Mouse (Mus musculus) left cerebral cortex, adult 8-10 months (tissue): ENCODE measurements around the gene Ppp1r35. TPM values are rescaled to one million over a fixed set of nuclear protein-coding genes. Genes with fewer than 3 reads are reported as not detected.

Experiments used
- DNase-seq, 2 experiments: peaks; one replicate each; pipeline ENCODE4 v3.0.0; 2022; ENCODE audit warnings: low spot score in 2 of 2
- total RNA-seq, 4 experiments: library from RNA; stranded (reverse); gene quantifications; 2 replicates each; pipeline ENCODE4 v1.2.4; 2022

The Ppp1r35 gene
- total RNA-seq, 4 experiments from 2014 or later, result 14.5 to 20.2 (median 15.9) TPM

- no peak for DNase-seq
These were observed 27.3 kb upstream of the Ppp1r35 start for GRCm38 (mm10) chr5:137751221-137751887.

- no peak for DNase-seq
These were observed 26.7 kb upstream of the Ppp1r35 start for GRCm38 (mm10) chr5:137751988-137752387.

GRCm38 (mm10) chr5:137753111-137753832 lies 25.4 kb upstream of the Ppp1r35 start:
- no peak for DNase-seq

- DNase-seq, result no peak
These were observed 23.2 kb upstream of the Ppp1r35 start for GRCm38 (mm10) chr5:137755425-137755824.

DNA sequence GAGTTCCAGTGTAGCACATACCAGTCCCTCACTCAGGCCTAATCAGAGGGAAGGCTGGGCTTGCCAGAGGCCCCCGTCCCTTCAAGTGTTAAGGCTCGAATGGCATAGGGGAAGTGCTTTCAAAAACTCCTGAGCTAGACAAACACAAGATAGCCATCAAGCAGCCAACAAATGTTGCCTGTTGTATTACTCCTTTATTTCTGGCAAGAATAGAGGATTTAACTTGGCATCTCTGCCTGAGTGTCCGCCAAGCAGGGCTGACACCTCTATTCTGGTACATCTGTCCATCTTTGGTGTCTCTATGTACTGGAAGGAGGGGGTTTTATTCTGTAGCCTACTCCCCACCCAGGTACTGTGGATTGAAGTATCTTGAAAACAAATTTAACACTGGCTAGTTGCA lies 22.5 kb upstream of the Ppp1r35 start:
- no peak for DNase-seq

GRCm38 (mm10) chr5:137756882-137757661 lies 21.6 kb upstream of the Ppp1r35 start:
- peak; percentile 75 to 89 for DNase-seq

GRCm38 (mm10) chr5:137757887-137758286 lies 20.8 kb upstream of the Ppp1r35 start:
- peak in 1 of 2 experiments; percentile 94 for DNase-seq

GRCm38 (mm10) chr5:137758921-137759534 lies 19.6 kb upstream of the Ppp1r35 start:
- no peak for DNase-seq

- DNase-seq, result peak; percentile 75 to 95
These were observed 18.7 kb upstream of the Ppp1r35 start for GRCm38 (mm10) chr5:137759971-137760412.

GRCm38 (mm10) chr5:137764609-137765340 lies 13.9 kb upstream of the Ppp1r35 start:
- DNase-seq, result no peak

DNA sequence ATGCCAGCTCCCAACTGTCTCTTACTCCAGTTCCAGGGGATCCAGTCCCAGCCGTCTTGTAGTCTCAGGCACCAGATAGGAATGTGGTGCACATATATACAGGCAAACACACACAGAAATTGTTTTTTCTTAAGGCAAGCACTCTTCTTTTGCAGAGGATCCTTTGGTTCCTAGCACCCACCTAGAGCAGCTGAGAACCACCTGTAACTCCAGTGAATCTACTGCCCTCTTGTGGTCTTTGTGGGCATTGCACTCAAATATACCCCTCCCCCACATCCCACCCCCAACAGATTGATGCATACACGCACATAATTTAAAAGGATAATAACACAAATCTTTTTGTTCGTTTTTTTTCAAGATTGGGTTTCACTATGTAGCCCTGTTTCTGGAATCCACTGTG lies 12.4 kb upstream of the Ppp1r35 start:
- DNase-seq, result no peak

DNA sequence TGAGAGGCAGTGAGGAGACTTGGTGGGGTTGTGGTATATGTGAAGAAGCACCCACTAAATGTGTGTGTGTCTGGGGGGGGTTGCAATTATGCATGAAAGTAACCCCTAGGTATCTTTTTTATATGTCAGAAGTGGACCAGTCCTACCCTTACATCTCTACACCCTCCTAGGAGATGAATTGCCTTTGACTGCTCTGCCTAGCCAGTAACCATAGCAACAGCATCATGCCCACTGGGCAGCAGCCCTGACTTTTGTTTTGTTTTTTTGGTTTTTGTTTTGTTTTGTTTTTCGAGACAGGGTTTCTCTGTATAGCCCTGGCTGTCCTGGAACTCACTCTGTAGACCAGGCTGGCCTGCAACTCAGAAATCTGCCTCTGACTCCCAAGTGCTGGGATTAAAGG lies 10.2 kb upstream of the Ppp1r35 start:
- DNase-seq, result no peak

DNA sequence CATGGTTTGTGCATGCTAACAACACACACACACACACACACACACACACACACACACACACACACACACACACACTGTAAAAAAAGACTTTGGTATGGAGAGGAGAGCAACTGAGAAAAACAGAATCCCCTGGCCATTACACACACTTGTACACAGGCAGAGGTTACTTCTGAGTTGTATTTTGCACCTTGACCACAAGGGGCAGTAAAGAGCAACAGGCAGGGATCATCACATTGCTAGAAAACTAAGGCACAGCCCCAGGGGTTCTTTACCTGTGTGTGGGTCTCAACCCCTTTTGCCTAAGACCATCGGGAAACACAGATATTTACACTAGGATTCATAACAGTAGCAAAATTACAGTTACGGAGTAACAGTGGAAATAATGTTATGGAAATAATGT lies 7.9 kb upstream of the Ppp1r35 start:
- no peak for DNase-seq

- DNase-seq, result no peak
These were observed 5.9 kb upstream of the Ppp1r35 start for GRCm38 (mm10) chr5:137772755-137773154.

DNA sequence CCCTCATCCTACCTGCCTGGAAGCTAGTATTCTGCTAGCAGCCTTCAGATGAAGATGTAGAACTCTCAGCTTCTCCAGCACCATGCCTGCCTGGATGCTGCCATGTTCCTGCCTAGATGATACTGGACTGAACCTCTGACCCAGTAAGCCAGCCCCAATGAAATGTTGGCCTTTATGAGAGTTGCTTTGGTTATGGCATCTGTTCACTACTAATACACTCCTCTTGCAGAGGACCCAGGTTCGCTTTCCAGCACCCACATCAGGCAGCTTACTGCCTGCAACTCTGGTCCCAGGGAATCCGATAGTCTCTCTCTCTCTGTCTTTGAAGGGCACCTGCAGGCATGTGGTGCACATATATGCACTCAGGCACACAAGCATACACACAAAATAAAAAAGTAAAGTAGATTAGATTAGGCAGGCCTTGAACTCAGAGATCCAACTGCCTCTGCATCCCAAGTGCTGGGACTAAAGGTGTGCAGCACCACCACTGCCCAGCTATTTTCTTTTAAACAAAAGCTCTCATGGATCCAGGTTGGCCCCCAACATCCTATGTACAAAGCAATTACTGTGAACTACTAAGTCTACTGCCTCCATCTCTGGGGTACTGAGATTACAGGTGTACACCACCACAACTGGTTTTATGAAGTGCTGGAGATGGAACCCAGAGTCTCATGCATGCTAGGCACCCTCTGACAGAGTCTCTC lies 2.9 kb upstream of the Ppp1r35 start:
- DNase-seq, result no peak

- no peak for DNase-seq
These were observed 2.2 kb upstream of the Ppp1r35 start for GRCm38 (mm10) chr5:137776408-137776918.

- DNase-seq, result peak in 1 of 2 experiments; percentile 6
These were observed 1.3 kb upstream of the Ppp1r35 start for GRCm38 (mm10) chr5:137777267-137777845.

DNA sequence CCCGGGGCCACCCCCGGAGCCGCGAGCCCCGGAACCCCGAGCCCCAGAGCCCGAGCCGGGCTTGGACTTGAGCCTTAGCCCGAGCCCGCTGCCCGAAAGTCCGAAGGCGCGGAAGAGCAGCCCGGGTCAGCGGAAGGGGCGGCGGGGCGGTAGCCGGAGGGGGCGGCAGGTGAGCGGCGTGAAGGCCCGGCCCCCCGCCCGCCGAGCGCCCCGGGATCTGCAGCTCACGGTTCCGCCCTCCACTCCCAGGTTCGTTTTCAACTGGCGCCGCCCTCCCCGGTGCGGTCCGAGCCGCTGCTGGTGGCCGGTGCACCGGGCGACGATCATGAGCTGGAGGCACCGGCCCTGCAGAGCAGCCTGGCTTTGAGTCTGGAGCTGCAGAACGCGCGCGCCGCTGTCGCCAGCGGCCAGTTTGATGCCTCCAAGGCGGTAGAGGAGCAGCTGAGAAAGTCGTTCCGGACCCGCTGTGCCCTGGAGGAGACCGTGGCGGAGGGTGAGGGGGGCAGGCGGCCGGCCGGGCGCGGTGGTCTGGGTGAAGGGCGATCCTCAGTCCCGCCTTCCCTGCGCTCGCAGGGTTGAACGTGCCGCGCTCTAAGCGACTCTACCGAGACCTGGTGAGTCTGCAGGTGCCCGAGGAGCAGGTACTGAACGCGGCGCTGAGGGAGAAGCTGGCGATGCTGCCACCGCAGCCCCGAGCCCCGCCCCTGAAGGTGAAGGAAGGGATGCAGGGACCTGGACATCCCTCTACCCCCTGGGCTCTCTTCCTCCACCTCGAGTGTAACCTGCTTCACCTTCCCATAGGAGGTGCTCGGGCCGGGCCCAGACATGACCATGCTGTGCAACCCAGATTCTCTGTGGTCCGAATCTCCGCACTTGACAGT lies 644 bp downstream of the Ppp1r35 start:
- no peak for DNase-seq

DNA sequence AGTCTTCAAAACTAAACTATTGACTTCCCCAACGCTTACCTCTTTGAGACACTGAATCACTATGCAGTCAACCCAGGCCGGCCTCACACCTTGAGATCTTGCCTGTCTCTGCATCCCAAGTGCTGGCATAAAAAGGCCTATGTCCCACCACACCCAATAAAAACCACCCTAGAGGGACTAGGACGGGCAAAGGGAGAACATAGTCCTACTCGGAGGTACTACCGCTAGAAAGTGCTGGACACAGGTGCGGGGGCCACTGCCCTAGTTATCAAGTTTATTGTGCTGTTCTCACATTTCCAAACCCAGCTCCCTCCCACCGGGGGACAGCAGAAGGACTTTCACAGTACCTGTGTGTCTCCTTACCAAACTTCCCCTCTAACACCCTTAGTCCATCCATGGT lies 3.0 kb downstream of the Ppp1r35 start:
- no peak for DNase-seq
